Mouse (Mus musculus) cerebellum, adult 2 months (tissue): ENCODE measurements around the gene Aen.

Source experiments
- CTCF ChIP-seq: fragments of 200-500 bp; IDR thresholded peaks from 2 replicates; pipeline ENCODE4 v1.5.1; 2011; ENCODE audit warnings: low read depth, mild to moderate bottlenecking, control low read depth, low read length, moderate library complexity, borderline replicate concordance; ENCODE audit not compliant: insufficient read depth
- POLR2A ChIP-seq: fragments of 200-500 bp; IDR thresholded peaks from 2 replicates; pipeline ENCODE4 v1.6.1; 2011; ENCODE audit warnings: low read length, control low read depth, borderline replicate concordance; ENCODE audit not compliant: insufficient read depth

DNA sequence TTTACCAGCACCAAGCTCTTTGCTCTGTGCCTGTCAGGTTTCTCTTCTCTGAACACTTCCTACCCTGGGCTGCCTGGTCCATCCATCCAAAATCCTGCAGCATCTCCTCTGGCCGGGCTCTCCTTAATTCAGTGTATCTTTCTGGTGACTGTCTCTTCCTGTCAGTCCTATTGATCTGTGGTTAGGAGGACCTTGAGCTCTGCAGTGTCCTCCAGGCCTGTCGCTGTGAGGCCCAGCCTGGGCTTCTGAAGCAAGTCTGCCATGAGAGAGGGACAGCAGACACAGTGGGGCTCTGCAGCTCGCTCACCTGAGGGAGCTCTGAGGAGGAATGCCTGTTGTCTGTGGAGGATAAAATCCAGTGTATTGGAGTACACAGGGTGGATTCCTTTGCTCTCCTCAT, 1.9 kb downstream of the Aen start:
- no peak for TF ChIP-seq CTCF
- no peak for TF ChIP-seq POLR2A
